Mouse (Mus musculus) left cerebral cortex, postnatal 4 days (tissue): ENCODE results near the gene Inafm2. TPM values are rescaled to one million over a fixed set of nuclear protein-coding genes. Genes with fewer than 3 reads are reported as not detected.
A peak's percentile ranks its signal among the peaks of the same experiment; 100 is the strongest.

Experiments
- DNase-seq: peaks from one replicate; pipeline ENCODE4 v3.0.0-alpha.2; 2022
- intact Hi-C: fragments of 180-260 bp; cut with DNase I; formaldehyde crosslinking; loops from one replicate; pipeline ENCODE4 v1.15.1; 2025
- total RNA-seq, 2 experiments: library from RNA; stranded (reverse); gene quantifications; 2 replicates each; pipeline ENCODE4 v1.2.3; 2021

Inafm2 gene
- total RNA-seq, 2 experiments from 2014 or later: 17.8 to 19.7 TPM

DNA sequence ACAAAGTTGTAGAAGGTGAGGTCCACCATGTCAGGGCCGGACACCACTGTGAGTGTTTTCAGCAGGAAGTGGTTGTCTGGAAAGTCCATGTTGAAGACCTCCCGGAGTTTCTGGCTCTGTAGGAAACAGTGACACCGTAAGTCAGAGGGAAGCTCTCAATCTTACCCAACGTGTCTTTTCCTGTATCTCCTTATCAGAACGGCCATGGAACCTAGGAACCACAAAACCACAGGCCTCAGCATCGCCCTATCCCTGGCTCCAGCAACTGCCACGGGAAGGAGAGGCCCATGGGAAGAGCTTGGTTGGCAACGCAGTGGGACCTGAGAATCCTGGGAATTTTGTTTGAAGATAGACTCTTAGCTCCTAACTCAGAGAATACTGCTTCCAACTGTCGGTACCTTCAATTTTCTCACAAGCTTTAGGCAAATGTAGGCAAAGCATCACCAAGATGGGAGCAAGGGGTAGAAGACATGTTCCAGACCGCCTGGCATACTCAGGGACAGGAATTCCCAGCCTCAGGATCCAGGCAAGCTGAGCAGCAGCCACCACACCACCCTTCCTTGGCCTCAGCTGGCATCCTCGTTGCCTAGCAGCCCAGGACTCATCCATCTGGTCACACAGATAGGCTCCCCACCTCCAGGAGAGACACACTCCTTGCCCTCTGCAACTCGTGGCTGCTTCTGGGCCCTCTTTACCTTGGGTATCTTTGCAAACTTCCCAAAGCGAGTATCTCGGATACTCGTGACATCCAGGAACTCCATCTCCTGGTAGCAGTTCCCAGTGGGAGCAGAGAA, 21.7 kb upstream of the Inafm2 start:
- no peak for DNase-seq
- intact Hi-C loops: no loop called here

DNA sequence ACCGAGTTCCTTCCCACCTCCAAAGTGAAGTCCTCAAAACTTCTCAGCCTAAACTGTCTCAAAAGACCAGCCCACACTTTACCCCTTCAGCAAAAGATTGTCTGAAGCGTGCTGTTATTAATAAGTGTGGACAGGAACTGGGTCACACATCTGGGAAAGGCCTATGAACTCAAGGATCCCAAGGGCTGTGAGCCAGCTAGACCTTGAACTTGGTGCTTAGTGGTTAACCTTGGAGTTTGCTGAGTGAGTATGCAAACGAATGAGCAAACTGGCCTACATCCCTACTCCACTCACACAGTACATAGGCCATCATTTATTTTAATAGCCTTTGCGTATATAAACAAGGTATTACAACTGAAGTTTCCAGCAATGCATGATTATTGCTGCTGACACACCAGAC, 20.0 kb upstream of the Inafm2 start:
- no peak for DNase-seq
- intact Hi-C loops: no loop called here

DNA sequence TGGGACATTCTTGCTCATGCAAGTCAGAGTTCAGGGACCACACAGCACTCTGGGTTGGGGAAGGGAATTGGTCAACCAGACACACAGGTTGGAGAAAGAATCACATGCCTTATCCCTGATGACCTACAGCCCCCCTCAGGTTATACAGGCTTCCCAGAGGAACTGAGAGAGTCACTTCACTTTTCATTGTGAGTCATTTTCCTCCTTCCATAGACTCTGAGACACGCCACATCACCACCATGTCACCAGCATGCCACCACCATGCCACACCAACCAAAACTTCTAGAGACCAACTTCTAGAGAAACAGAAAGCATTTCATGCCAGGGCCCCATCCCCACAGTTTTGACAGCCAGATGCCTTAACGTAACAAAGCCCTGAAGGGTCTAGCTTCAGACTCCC, 18.7 kb upstream of the Inafm2 start:
- no peak for DNase-seq
- intact Hi-C loops: no loop called here

DNA sequence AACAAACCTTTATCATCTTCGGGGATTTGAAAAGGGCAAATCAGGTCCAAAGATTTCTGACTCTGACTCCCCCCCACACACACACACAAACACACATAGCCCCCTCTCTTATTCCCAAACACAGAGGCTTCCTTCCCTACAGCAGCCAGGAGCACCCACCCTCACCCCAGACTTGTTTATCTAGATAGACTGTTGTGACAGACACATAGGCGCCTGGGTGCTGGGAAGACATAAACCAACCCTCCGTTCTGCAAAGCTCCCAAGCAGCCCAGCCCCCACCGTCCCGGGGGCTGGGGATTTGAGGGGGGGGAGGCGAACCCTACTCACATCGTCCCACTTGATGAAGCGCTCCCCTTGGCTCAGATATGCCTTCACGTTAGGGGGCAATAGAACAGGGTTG, 17.6 kb upstream of the Inafm2 start:
- DNase-seq: no peak
- intact Hi-C loops: no loop called here

DNA sequence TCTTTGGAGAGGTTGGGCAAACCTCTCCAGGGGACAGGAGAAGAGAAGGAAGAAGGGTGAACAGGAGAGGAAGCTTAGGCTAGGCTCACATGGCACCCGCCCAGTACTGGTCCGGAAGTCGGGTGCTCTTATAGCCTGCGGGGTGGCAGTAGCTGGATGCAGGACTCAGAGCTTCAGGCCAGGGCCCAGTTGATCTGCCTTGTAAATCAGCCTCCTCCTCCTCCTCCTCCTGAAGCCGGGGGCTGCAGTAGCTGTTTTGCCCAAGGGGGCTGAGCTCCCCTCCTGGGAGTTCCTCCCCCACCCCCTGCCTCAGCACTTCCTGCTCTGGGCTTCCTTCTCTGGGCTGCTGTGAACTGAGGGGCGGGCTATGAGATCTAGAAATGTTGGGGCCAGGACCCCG, 17.2 kb upstream of the Inafm2 start, which contains the start of gene Plcb2:
Plcb2 (minus strand) TSS at position 102 of the 400 bp plus-strand sequence.
- intact Hi-C loops: no loop called here
- DNase-seq: no peak

DNA sequence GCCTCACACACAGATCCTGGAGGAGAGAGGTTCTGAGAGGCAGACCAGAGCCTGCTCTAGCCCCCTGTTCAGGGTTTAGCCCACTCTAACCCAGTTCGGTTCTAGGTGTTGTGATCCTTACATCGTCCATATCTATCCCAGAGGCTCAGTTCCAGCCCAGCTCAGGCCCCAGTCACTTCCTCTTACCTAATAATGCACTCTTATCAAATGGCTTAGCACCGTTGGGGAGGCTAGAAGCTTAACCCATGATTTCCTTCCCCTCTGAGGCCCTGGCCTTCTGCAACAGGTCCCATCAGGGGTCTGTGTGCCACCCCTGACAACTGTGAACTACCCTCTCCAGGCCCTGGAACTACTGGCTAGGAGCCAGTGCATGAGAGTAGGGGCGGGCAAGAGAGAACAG, 16.4 kb upstream of the Inafm2 start:
- DNase-seq: no peak
- intact Hi-C loops: no loop called here

DNA sequence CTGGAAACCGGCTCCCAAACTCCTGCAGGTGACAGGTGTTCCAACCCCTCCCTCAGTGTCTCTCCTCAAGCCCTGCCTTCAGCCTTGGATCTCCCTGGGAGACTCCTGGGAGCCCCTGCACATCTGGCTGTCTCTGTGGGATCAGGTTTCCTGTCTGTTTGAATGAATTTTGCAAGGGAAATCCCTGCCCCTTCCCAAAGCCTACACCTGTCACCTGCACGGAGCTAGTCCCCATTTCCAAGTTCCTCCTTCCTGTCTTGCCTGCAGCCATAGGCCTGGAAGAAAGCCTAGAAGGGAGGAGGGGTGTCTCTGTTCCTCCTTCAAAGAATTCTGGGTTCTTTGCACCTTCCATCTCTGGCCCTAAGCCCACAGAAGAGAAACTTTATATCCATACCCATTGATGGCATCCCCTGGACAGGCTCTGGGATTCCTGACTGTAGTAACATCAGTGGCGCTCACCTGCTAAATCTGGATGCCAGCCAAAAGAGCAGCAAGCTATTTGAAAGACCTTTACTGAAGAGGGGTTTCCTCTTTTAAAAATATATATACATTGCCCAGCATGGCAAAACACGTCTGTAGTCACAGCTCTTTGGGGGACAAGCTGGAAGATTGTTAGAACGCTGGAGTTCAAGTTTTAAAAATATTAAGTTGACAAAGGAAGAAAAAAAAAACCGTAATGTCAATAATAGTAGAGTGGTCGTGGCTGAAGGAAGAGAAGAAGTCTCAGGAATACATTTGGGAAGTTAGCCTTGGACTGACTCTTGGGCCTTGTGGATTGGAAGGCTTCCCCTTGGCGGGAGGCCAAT, 15.5 kb upstream of the Inafm2 start:
- intact Hi-C loops: no loop called here
- DNase-seq: no peak

DNA sequence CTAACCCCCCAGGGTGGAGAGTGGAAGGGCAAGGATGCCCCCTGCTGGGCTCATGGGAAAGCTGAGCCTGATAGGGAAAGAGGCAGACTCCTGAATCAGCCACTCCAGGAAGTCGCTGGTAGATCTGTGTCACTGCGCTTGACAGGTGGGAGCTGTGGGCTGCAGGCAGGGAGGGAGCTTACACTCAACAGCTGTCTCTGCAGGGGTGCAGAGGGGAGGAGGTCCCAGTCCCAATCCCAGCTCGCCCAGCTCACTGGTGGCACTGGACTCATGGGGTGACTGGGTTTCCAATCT, 15.0 kb upstream of the Inafm2 start:
- intact Hi-C loops: no loop called here
- DNase-seq: peak; percentile 59

DNA sequence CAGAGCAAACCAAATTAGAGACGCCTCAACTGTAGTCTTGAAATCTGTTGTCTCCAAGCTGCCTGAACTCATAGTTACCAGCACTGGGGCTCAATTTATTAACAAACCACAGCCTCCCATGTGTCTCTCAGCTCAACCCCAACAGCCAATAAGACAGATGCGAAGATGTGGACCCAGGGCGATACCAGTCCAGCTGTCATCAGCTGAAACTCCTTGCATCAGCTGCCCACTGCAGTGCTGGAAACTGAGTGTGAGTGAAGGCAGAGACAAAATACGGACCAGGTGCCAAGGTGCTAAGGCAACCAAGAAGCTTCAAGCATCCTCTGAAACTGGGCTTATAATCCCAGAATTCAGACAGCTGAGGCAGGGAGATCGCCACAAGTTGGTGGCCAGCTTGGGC, 13.6 kb upstream of the Inafm2 start:
- intact Hi-C loops: no loop called here
- no peak for DNase-seq

DNA sequence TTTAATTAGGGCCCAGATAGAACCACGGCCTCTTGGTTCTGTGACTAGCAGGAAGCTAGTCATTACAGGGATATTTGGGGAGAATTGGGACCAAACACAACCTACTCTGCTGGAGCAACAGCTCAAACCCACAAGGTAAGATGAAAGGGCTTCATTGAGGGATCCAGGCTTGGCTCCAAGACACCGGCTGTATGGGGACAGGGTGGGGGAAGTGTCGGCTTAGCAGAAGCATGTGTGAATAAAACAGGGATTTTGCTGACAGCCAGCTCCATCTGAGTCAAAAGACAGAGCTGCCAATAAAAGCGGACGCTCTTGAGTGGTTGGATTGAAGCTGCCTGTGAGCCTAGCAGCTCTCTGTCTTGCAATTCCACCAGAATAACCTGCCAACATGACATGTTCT, 12.2 kb upstream of the Inafm2 start:
- DNase-seq: peak; percentile 34
- intact Hi-C loops: no loop called here

DNA sequence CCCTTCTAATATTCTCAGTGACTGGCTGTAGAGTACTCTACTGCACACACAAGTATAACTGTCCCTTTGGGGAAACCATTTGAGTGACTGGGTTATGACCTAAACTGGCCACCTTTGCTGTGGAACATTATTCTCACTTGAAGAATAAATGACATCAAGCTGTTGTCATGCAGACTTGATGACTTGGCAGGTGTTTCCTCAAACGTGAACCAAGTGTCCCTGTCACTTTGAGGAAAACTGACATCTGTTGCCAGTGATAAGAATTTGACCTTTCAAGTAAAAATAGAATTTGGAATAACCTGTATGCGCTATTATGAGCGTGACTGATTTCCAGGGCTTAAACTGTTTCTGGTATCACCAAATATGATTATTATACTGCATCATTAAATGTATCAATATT, 5.2 kb upstream of the Inafm2 start:
- no peak for DNase-seq
- intact Hi-C loops: loop anchor here (10.0 kb wide), 1 partner anchor 144 kb away; no protein-coding TSS in a partner anchor

DNA sequence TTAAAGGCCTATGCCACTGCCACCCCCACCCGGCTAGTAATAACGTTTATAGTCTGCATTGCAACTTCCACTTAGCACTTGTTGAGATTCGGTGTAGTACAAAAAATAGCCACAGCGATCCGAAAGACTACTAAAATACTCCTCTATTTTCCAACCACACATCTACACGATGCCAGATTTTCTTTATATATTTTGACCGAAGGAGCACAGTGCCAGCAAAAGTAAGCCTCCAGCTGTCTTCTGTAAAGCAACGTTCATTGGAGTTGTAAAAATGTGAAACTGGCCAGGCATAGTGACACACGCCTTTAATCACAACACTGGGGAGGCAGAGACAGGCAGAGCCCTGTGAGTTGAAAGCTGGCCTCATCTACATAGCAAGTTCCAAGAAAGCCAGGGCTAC, 4.4 kb upstream of the Inafm2 start:
- intact Hi-C loops: loop anchor here (10.0 kb wide), 1 partner anchor 144 kb away; no protein-coding TSS in a partner anchor
- DNase-seq: no peak

DNA sequence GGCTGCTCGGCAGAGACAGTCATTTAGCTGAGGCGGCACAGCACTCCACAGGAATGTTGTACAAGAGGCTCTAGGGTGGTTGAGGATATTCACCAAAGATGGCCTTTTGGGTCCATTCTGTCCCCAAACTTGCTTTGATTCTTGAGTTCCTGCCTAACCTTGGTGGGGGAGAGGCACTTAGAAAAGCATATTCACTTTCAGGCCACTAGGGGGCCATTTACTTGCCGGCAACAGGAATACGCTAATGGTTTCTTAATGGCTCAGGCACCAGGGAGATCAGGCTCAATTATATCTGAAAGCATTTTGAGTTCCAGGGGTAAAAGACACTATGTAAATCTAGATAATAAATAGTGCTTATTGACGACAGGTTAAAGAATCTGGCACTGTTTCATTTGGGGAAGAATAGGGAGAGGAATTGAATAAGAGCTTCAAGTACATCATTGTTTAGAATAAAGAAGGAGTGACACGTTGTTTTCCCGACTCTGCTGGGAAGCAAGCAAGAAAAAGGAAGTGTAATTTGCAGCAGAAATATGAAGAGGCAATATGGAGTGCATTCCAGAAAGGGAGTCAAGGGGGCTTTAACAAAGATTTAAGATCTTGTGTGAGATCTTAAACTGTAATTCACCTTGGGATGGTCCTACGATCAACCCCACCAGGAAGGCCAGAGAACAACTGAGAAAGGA, 2.2 kb upstream of the Inafm2 start:
- no peak for DNase-seq
- intact Hi-C loops: loop anchor here (10.0 kb wide), 1 partner anchor 141 kb away; no protein-coding TSS in a partner anchor

DNA sequence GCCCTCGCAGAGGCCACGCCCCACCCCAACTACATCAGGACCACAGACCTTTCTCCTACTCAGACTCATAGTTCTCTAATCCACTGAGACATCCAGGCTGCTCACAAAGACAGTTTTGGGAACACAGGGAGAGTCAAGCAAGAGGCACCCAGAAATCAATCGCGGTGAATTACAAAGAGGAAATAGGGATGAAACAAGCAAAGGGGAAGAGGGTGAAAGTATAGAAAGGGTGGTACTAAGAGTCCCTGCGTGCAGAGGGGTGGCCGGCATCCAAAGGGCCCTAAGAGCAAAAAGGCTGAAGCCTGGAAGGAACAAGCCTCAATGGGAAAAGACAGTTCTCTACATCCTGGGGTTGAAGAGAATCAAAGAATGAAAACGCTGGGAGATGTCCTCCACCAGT, 937 bp upstream of the Inafm2 start:
- no peak for DNase-seq
- intact Hi-C loops: loop anchor here (5.0 to 10.0 kb wide), 2 partner anchors 42 to 140 kb away; partner anchors contain the start of gene Ankrd63

DNA sequence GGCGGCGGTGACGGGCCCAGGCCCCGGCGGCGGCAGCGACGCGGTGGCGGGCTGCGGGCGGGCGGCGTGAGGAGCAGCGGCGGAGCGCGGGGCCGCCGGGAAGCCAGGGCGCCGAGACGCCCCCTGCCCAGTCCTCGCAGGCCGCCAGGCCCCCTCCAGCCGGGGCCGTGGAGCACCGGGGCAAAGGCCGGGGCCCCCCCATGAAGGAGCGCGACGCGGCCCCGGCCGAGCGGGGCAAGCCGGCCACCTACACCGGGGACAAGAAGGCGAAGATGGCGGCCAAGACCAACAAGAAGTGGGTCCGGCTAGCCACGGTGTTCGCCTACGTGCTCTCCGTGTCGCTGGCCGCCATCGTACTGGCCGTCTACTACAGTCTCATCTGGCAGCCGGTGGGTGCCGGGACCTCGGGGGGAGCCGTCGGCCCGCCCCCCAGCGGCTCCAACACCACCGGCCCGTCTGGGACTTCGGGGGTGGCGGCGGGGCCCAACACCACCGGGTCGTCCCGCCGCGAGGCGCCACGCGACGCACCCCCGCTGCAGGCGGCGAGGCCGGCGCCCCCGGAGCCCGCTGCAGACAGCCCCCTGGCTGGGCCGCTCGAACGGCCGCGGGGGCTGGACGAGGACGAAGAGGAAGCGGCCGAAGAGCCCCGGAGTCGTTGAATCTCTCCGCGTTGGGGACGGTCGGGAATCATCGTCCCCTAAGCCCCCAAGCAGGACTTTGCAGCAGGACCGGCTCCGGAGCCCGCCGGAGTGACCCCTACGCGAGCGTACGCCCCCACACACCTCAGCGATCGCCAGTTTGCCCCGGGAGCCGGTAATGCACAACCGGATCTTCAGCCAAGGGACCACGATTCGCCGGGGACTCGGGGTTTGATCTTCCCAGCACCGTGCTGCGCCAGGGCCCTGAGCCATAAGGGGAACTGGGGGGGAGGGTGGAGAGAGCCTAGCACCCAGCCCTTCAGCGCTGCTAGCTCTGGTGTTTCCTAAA, 650 bp downstream of the Inafm2 start:
- intact Hi-C loops: loop anchor here (5.0 to 10.0 kb wide), 2 partner anchors 44 to 139 kb away; partner anchors contain the start of gene Ankrd63
- peak; percentile 44 for DNase-seq

DNA sequence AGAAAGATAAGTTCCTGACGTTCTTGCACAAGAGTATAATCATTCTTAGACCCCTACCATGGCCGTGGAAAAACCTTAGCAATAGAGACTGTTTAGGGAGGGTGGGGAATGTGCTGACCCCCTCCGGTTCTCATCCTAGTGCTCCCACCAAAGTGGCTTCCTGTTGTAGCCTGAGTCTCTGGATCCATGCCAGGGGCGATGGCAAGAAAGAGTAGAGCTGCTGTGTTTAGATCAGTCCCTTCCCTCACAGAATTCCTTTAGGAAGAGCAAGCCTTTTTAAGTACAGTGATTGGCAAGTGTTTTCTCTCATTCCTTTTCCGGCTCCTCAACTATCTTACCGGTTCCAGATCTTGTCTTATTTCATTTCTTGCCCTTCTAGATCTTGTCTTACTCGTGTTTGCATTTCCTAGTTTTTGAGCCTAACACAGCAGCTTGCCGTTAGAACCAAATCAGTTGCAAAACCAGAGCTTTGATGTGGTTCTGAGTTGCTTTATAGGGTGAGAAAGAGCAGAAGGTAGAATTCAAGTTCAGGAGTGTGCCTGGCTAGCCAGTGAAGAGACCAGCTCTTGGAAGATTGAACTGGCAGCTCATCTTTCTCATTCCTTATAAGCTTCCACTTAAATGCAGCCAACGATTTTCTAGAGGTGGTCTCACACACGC, 1.9 kb downstream of the Inafm2 start:
- intact Hi-C loops: loop anchor here (5.0 to 10.0 kb wide), 2 partner anchors 45 to 137 kb away; partner anchors contain the start of gene Ankrd63
- DNase-seq: peak; percentile 60

DNA sequence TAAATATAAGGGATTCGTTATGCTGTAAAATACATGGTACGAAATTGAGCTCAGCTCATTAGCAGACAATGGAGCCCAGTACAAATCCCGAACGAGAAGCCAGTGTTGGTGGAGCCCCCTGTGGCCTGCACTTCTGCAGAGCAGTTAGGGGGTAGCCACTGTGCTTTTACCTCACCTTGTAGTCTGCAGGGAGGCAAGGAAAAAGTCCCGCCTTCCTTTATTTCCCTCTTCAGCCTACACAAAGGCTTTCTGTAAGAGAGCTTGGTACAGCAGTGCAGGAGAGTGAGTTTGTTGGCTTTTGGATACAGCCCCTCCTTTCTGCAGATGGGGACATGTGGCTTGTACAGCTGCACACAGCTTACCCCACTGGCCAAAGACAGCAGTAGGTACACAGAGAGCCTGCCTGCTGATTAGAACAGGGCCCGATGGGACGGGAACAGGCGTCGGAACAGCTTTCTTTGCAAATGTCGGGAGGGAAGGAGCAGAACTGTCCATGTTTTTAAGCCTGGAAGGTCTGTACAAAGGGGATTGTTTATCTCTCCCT, 3.9 kb downstream of the Inafm2 start:
- DNase-seq: no peak
- intact Hi-C loops: loop anchor here (5.0 to 10.0 kb wide), 2 partner anchors 47 to 135 kb away; partner anchors contain the start of gene Ankrd63

DNA sequence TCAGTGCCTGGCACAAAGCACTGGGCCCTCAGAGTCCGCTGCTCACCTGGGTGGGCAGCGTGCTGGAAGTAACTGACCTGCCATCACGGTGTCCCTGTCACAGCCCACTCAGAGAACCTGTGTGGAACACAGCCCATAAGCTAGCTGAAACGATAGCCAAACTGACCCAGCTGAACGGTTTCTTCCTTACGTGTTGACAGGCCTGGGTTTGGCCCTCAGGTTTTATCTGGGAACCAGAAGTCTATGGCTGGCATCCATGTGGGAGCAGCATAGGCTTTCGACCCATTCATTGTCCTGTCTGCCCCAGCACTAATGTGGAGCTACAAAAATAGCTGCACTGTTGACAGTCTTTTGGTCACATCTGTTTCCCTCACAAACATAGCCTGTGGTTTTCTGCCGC, 4.9 kb downstream of the Inafm2 start:
- intact Hi-C loops: no loop called here
- DNase-seq: no peak
